Mouse (Mus musculus) left cerebral cortex, adult 18-20 months (tissue): ENCODE results near the gene Hmgn1. TPM values are rescaled to one million over a fixed set of nuclear protein-coding genes. Genes with fewer than 3 reads are reported as not detected.

Source experiments
- total RNA-seq, 2 experiments: library from RNA; stranded (reverse); gene quantifications; 2 replicates each; pipeline ENCODE4 v1.2.3; 2021

Gene Hmgn1
- total RNA-seq, 2 experiments from 2014 or later = 65.7 to 67.0 TPM

Other genes starting within 250 kb of the Hmgn1 start
- 10 to 100 TPM; 14.5 to 18.1 TPM for gene Psmg1, start 136.8 kb downstream of the Hmgn1 start, total RNA-seq
- 100 to 1,000 TPM; 146 TPM for gene Brwd1, start 45.2 kb downstream of the Hmgn1 start, total RNA-seq
- 10 to 100 TPM; 74.7 to 90.4 TPM for gene Wrb, start 17.7 kb upstream of the Hmgn1 start, total RNA-seq
- 1 to 10 TPM; 1.3 to 2.0 TPM for gene Lca5l, start 64.5 kb upstream of the Hmgn1 start, total RNA-seq
- gene Sh3bgr, start 72.7 kb upstream of the Hmgn1 start, total RNA-seq = 1 to 10 TPM in 1 of 2 experiments, under 1 TPM in 1; 0.63 to 1.1 TPM
- gene B3galt5, start 108.1 kb upstream of the Hmgn1 start, total RNA-seq = 10 to 100 TPM; 19.7 to 23.3 TPM